Mouse (Mus musculus) liver, embryonic 15.5 days (tissue): ENCODE measurements at regions not wholly inside any gene's neighbourhood (a gene's known extent, or its start where the extent isn't known, plus 50 kb on each side); places are given as distances from the start of the nearest gene placed in this dataset.

Experiments
- ATAC-seq: fragments of 200-750 bp; cut with Nextera tagmentation; 2 replicates; pipeline ENCODE4 v1.8.0; 2017; ENCODE audit warnings: moderate number of reproducible peaks, mild to moderate bottlenecking, moderate library complexity; ENCODE audit not compliant: insufficient read depth
- H3K27ac ChIP-seq: fragments of 300-500 bp; sonication (generic); replicated peaks from 2 replicates; pipeline ENCODE4 v1.5.1; 2015; ENCODE audit warnings: mild to moderate bottlenecking, inconsistent platforms
- H3K27me3 ChIP-seq: fragments of 300-500 bp; sonication (generic); 2 replicates; pipeline ENCODE4 v1.6.1; 2015; ENCODE audit warnings: mild to moderate bottlenecking, inconsistent platforms
- H3K36me3 ChIP-seq: fragments of 300-500 bp; sonication (generic); replicated peaks from 2 replicates; pipeline ENCODE4 v1.6.1; 2015; ENCODE audit warnings: moderate library complexity, mild to moderate bottlenecking, inconsistent platforms
- H3K4me1 ChIP-seq: fragments of 300-500 bp; sonication (generic); replicated peaks from 2 replicates; pipeline ENCODE4 v1.6.1; 2015; ENCODE audit warnings: inconsistent platforms
- H3K4me2 ChIP-seq: fragments of 300-500 bp; sonication (generic); 2 replicates; pipeline ENCODE4 v1.6.1; 2015; ENCODE audit warnings: moderate library complexity, mild to moderate bottlenecking, inconsistent platforms
- H3K4me3 ChIP-seq: fragments of 300-500 bp; sonication (generic); replicated peaks from 2 replicates; pipeline ENCODE4 v1.5.1; 2015; ENCODE audit warnings: mild to moderate bottlenecking, inconsistent platforms
- H3K9ac ChIP-seq: fragments of 300-500 bp; sonication (generic); 2 replicates; pipeline ENCODE4 v1.6.1; 2015; ENCODE audit warnings: moderate library complexity, mild to moderate bottlenecking, inconsistent platforms
- H3K9me3 ChIP-seq: fragments of 300-500 bp; sonication (generic); replicated peaks from 2 replicates; pipeline ENCODE4 v1.6.1; 2016; ENCODE audit warnings: inconsistent platforms
- WGBS: fragments of 180-500 bp; shearing (Covaris S2); methylation state at CpG from one replicate; pipeline ENCODE4 v1.1.7; 2015; ENCODE audit warnings: mixed read lengths; ENCODE audit not compliant: insufficient replicate concordance; 5-methylcytosine and 5-hydroxymethylcytosine counted together

- Histone ChIP-seq H3K27ac (no peak overlapping the region), H3K36me3 (no peaks in the 10 kb centered on the region), H3K9me3 (no peaks in the 10 kb centered on the region), H3K4me1 (no peaks in the 10 kb centered on the region), H3K9ac (no peak overlapping the region), H3K27me3 (no peaks in the 10 kb centered on the region), H3K4me3 (no peak overlapping the region), H3K4me2 (no peak overlapping the region)
- no peak for ATAC-seq
- WGBS = 53% methylated on average over 4 of the region's 4 CpGs
Observed at GRCm38 (mm10) chr1:40993327-40993726, 187.9 kb downstream of the Tmem182 start.

DNA sequence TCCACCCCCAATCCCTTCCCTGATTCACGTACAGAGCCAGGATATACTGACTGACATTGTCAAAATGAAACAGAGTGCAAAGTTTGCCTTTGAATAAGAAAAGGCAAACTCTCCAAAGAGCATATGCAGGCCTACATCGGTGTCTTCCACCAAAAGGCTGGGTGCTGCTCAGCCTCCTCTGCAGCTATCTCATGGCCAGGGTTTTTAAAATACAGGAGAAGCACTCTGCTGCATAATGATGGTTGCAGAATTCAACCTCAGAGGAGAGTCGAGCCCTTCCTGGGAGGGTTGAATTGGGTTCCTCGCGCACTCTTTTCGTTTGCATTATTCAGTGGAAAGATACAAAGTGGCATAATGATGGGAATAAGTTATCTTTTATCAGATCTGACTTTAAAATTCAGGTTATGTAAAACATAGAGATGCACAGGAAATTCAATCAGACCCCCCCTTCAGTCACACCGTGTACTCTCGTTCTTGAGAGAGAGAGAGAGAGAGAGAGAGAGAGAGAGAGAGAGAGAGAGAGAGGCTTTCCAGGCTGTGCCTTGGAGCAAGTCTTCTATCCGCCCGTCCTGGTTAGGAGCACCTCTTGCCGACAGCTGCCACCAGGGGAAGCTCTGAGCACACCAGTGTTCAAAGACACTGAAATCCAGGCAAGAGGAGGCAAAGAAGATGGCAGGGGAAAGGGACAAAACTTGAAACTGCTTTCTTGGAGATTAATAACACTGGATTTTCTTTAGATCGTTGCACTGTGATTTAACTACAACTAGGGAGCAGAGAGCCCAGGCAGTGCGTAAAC, 196.0 kb downstream of the Tmem182 start:
- no peak overlapping the region for H3K4me2 ChIP-seq
- no peaks in the 10 kb centered on the region for H3K27me3 ChIP-seq
- no peak overlapping the region for H3K4me3 ChIP-seq
- H3K4me1 ChIP-seq = no peaks in the 10 kb centered on the region
- H3K27ac ChIP-seq = no peak overlapping the region
- no peak overlapping the region for H3K9ac ChIP-seq
- 49% methylated on average over 13 of the region's 13 CpGs for WGBS
- H3K9me3 ChIP-seq = no peaks in the 10 kb centered on the region
- no peak for ATAC-seq
- no peaks in the 10 kb centered on the region for H3K36me3 ChIP-seq

DNA sequence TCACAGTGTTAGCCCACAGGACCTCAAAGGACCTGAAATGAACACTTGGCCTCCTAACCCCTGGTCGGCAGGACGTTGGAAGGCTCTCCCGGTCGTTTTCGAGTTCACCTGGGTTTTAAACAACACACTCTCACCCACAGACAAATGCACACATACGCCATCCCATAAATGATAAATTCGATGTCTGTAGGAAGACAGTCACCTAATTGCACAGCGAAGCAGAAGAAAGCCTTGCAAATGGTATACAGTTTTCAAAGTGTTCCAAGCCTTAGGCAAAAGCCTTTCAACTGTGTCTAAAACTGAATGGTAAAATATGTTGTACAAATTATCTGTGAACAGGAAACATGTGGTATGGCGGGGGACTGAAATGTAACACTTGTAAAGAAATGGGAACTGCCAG, 196.6 kb downstream of the Tmem182 start:
- no peak overlapping the region for H3K27ac ChIP-seq
- no peak overlapping the region for H3K9ac ChIP-seq
- H3K9me3 ChIP-seq = no peaks in the 10 kb centered on the region
- no peak overlapping the region for H3K4me3 ChIP-seq
- no peaks in the 10 kb centered on the region for H3K4me1 ChIP-seq
- no peak overlapping the region for H3K4me2 ChIP-seq
- H3K27me3 ChIP-seq = no peaks in the 10 kb centered on the region
- no peaks in the 10 kb centered on the region for H3K36me3 ChIP-seq
- no peak for ATAC-seq
- WGBS = 61% methylated on average over 9 of the region's 9 CpGs

DNA sequence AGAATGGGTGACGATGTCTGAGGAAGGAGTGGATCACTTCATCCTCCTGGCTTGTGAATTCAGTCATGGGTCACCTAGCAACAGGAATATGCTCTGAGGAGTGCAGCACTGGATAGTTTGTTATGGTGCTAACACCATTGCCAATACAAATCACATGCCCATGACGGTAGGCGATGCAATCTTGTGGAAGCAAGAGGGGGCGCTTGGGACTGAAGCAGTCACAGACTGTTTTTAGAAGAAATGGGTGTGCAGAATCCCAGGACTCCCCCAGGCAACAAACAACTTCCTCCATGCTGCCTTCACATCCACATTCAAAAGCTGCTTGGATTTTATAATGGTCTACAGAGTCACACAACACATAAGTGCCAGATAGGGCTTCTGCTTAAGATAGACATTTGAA, 221.5 kb downstream of the Tmem182 start:
- Histone ChIP-seq H3K4me3 (no peak overlapping the region), H3K9ac (no peak overlapping the region), H3K27me3 (no peaks in the 10 kb centered on the region), H3K4me1 (no peaks in the 10 kb centered on the region), H3K36me3 (no peaks in the 10 kb centered on the region), H3K27ac (no peak overlapping the region), H3K9me3 (no peaks in the 10 kb centered on the region), H3K4me2 (no peak overlapping the region)
- 82% methylated on average over 4 of the region's 4 CpGs for WGBS
- no peak for ATAC-seq

GRCm38 (mm10) chr1:41027540-41027978, 222.2 kb downstream of the Tmem182 start:
- no peak for ATAC-seq

GRCm38 (mm10) chr1:41028021-41028420, 222.6 kb downstream of the Tmem182 start:
- Histone ChIP-seq H3K4me3 (no peak overlapping the region), H3K36me3 (no peaks in the 10 kb centered on the region), H3K27me3 (no peaks in the 10 kb centered on the region), H3K9ac (no peak overlapping the region), H3K27ac (no peak overlapping the region), H3K4me1 (no peaks in the 10 kb centered on the region), H3K4me2 (no peak overlapping the region), H3K9me3 (no peaks in the 10 kb centered on the region)
- 86% methylated on average over 2 of the region's 2 CpGs for WGBS
- no peak for ATAC-seq

More at GRCm38 (mm10) chr1:41027540-41027978, 222.2 kb downstream of the Tmem182 start:
- no peak overlapping the region for H3K9ac ChIP-seq
- H3K36me3 ChIP-seq = no peaks in the 10 kb centered on the region
- WGBS = 39% methylated on average over 4 of the region's 4 CpGs
- no peak overlapping the region for H3K4me3 ChIP-seq
- H3K4me1 ChIP-seq = no peaks in the 10 kb centered on the region
- no peak overlapping the region for H3K27ac ChIP-seq
- H3K4me2 ChIP-seq = no peak overlapping the region
- no peaks in the 10 kb centered on the region for H3K27me3 ChIP-seq
- H3K9me3 ChIP-seq = no peaks in the 10 kb centered on the region

GRCm38 (mm10) chr1:41035085-41035880, 229.9 kb downstream of the Tmem182 start:
- H3K9me3 ChIP-seq = no peaks in the 10 kb centered on the region
- H3K36me3 ChIP-seq = no peaks in the 10 kb centered on the region
- no peaks in the 10 kb centered on the region for H3K27me3 ChIP-seq
- no peak overlapping the region for H3K4me3 ChIP-seq
- H3K4me1 ChIP-seq = no peaks in the 10 kb centered on the region
- 55% methylated on average over 22 of the region's 22 CpGs for WGBS
- H3K4me2 ChIP-seq = no peak overlapping the region
- no peak overlapping the region for H3K27ac ChIP-seq
- no peak for ATAC-seq
- H3K9ac ChIP-seq = no peak overlapping the region

GRCm38 (mm10) chr1:41036940-41037339, 231.5 kb downstream of the Tmem182 start:
- Histone ChIP-seq H3K9ac (no peak overlapping the region), H3K9me3 (no peaks in the 10 kb centered on the region), H3K4me1 (no peaks in the 10 kb centered on the region), H3K4me2 (no peak overlapping the region), H3K36me3 (no peaks in the 10 kb centered on the region), H3K27me3 (no peaks in the 10 kb centered on the region), H3K4me3 (no peak overlapping the region), H3K27ac (no peak overlapping the region)
- WGBS = 74% methylated on average over 12 of the region's 12 CpGs
- ATAC-seq = no peak

DNA sequence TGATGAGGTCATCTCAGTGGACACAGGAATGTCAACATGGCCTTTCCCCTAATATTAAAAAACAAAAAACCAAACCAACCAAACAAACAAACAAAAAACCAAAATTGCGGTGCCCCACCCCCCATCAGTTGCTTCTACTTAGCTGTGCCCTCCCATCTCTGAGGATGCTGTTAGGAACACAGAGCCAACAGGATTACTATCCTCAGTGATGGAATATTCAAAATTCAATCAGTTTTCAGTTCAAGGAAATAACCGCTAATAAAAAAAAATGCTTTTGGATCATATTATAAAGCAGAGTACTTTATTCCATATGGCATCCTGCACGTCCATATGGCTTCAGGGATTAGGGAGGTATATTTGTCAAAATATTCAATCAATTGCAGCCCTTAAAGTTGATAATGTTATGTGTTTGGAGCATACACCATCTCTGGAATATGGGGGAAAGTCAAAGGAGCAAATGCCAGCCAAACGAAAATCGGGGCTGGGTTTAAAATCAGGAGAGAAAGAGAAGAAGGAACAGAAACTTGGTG, 249.1 kb downstream of the Tmem182 start:
- H3K4me2 ChIP-seq = no peak overlapping the region
- no peak overlapping the region for H3K27ac ChIP-seq
- no peak overlapping the region for H3K4me3 ChIP-seq
- H3K9ac ChIP-seq = no peak overlapping the region
- no peaks in the 10 kb centered on the region for H3K36me3 ChIP-seq
- H3K9me3 ChIP-seq = no peaks in the 10 kb centered on the region; the same call in 1 of the 2 replicates
- no peaks in the 10 kb centered on the region for H3K4me1 ChIP-seq
- H3K27me3 ChIP-seq = no peaks in the 10 kb centered on the region
- ATAC-seq = no peak
- 72% methylated on average over 5 of the region's 5 CpGs for WGBS

DNA sequence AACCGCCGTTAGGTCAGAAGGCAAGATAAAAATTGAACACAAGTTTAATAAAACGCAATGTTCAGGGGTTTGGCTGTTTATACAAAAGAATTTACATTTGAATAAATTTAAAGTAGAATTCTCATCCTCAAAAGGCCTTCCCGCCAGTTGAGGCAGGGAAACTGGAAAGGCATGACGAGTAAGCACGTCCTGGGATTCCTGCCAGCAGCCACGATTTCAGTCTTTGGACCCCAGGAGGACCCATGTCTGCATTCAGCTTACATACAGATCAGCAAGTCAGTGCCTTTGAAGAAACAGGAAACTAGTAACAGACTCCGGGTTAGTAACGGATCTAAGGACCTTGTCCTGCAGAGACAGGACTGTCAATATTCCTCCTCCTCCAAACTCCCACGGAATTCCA, 250.4 kb downstream of the Tmem182 start:
- Histone ChIP-seq H3K4me3 (no peak overlapping the region), H3K4me2 (no peak overlapping the region), H3K9ac (no peak overlapping the region), H3K4me1 (no peaks in the 10 kb centered on the region), H3K27me3 (no peaks in the 10 kb centered on the region), H3K9me3 (no peaks in the 10 kb centered on the region; the same call in 1 of the 2 replicates), H3K36me3 (no peaks in the 10 kb centered on the region), H3K27ac (no peak overlapping the region)
- 80% methylated on average over 10 of the region's 10 CpGs for WGBS
- ATAC-seq = no peak

- no peaks in the 10 kb centered on the region for H3K4me1 ChIP-seq
- no peak overlapping the region for H3K27ac ChIP-seq
- no peaks in the 10 kb centered on the region for H3K27me3 ChIP-seq
- H3K4me3 ChIP-seq = no peak overlapping the region
- no peak for ATAC-seq
- no peaks in the 10 kb centered on the region for H3K36me3 ChIP-seq
- H3K9me3 ChIP-seq = no peaks in the 10 kb centered on the region
- 77% methylated on average over 10 of the region's 10 CpGs for WGBS
- H3K4me2 ChIP-seq = no peak overlapping the region
- no peak overlapping the region for H3K9ac ChIP-seq
Observed at GRCm38 (mm10) chr1:41065130-41065529, 259.7 kb downstream of the Tmem182 start.
